Mouse (Mus musculus) heart, embryonic 10.5 days (tissue): Measurements from ENCODE around the gene Pigz. TPM values are rescaled to one million over a fixed set of nuclear protein-coding genes. Genes with fewer than 3 reads are reported as not detected.

Source experiments
- DNase-seq: peaks from one replicate; pipeline ENCODE4 v3.0.0-alpha.2; 2017; ENCODE audit warnings: low spot score
- H3K27ac ChIP-seq: fragments of 300-500 bp; sonication (generic); 2 replicates; pipeline ENCODE4 v1.5.1; 2016; ENCODE audit warnings: mild to moderate bottlenecking
- H3K27me3 ChIP-seq: fragments of 300-500 bp; sonication (generic); 2 replicates; pipeline ENCODE4 v1.6.1; 2016; ENCODE audit warnings: mild to moderate bottlenecking; ENCODE audit not compliant: poor library complexity, insufficient read depth, severe bottlenecking
- H3K36me3 ChIP-seq: fragments of 300-500 bp; sonication (generic); 2 replicates; pipeline ENCODE4 v1.6.1; 2016; ENCODE audit warnings: mild to moderate bottlenecking, moderate library complexity
- H3K4me1 ChIP-seq: fragments of 300-500 bp; sonication (generic); 2 replicates; pipeline ENCODE4 v1.6.1; 2016; ENCODE audit warnings: mild to moderate bottlenecking
- H3K4me3 ChIP-seq: fragments of 300-500 bp; sonication (generic); 2 replicates; pipeline ENCODE4 v1.5.1; 2016; ENCODE audit warnings: mild to moderate bottlenecking, moderate library complexity
- H3K9me3 ChIP-seq: fragments of 300-500 bp; sonication (generic); 2 replicates; pipeline ENCODE4 v1.6.1; 2016; ENCODE audit warnings: mild to moderate bottlenecking, moderate library complexity
- WGBS: fragments of 180-500 bp; shearing (Covaris S2); methylation state at CpG from one replicate; pipeline ENCODE4 v1.1.7; 2016; 5-methylcytosine and 5-hydroxymethylcytosine counted together
- microRNA-seq: library from miRNA; unstranded; fragments of <30 nt; microRNA quantifications from one replicate; pipeline ENCODE4, GENCODE M21; 2017
- polyA plus RNA-seq: library from polyadenylated mRNA; unstranded; fragments of >200 nt; fragmentation: Nextera tagmentation; extraction: Ambion mirVana; gene quantifications from 2 replicates; pipeline ENCODE4 v1.2.1, GENCODE M21; 2016

Pigz gene
- polyA plus RNA-seq, 1 experiment from 2014 or later = 0.79 TPM

DNA sequence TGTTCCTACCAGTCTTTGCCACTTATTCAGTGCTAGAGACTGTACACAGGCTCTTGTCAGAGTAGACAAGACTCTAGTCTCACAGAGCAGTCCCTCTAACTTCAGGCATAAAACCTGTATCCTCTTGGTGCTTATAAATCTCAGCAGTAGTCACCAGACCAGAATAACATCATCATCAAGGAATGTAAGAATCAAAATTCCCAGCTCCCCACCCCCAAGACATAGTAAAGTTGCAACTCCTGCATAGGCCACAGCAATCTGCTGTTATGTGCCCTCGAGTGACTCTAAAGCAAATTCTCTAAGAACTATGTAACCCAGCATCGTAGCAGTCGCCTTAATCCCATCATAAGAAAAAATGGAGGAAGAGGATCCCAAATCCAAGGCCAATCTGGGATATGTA, 45.9 kb downstream of the Pigz start:
- peaks cover 52% of the 10 kb centered on the region for H3K36me3 ChIP-seq

DNA sequence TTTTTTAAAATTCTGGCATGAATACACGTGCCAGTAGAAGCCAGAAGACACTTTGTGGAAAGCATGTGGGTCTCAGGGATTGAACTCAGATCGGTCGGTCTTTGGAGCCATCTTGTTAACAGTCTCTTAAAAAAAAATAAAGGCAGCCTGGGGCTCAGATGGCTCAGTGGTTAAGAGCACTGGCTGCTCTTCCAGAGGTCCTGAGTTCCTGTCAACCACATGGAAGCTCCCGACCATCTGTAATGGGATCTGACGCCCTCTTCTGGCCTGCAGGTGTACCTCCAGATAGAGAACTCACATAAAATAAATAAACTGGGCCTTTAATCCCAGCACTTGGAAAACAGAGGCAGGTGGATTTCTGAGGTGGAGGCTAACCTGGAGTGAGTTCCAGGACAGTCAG, 47.3 kb downstream of the Pigz start:
- 82% methylated on average over 5 of the region's 5 CpGs for WGBS
- Histone ChIP-seq H3K36me3 (peaks cover 48% of the 10 kb centered on the region), H3K9me3 (no peaks in the 10 kb centered on the region), H3K4me3 (no peak overlapping the region), H3K27me3 (no peaks in the 10 kb centered on the region), H3K4me1 (no peaks in the 10 kb centered on the region), H3K27ac (no peak overlapping the region)
- no peak for DNase-seq

More for the DNA sequence above, 45.9 kb downstream of the Pigz start:
- Histone ChIP-seq H3K4me1 (no peaks in the 10 kb centered on the region), H3K27me3 (no peaks in the 10 kb centered on the region), H3K4me3 (no peak overlapping the region), H3K9me3 (no peaks in the 10 kb centered on the region), H3K27ac (no peak overlapping the region)
- DNase-seq = no peak
- WGBS = 93% methylated on average over 3 of the region's 3 CpGs

GRCm38 (mm10) chr16:31992039-31992438, 58.4 kb downstream of the Pigz start:
- no peaks in the 10 kb centered on the region for H3K9me3 ChIP-seq
- H3K27me3 ChIP-seq = no peaks in the 10 kb centered on the region
- no peak overlapping the region for H3K4me3 ChIP-seq
- peaks cover 63% of the 10 kb centered on the region for H3K36me3 ChIP-seq
- DNase-seq = no peak
- WGBS = 56% methylated on average over 1 of the region's 1 CpGs
- no peaks in the 10 kb centered on the region for H3K4me1 ChIP-seq
- H3K27ac ChIP-seq = no peak overlapping the region

- Histone ChIP-seq H3K27ac (no peak overlapping the region), H3K36me3 (peaks cover 59% of the 10 kb centered on the region), H3K4me3 (no peak overlapping the region), H3K9me3 (no peaks in the 10 kb centered on the region), H3K4me1 (no peaks in the 10 kb centered on the region), H3K27me3 (no peaks in the 10 kb centered on the region)
- 96% methylated on average over 4 of the region's 4 CpGs for WGBS
- DNase-seq = no peak
Observed at GRCm38 (mm10) chr16:31993195-31993594, 59.5 kb downstream of the Pigz start.

DNA sequence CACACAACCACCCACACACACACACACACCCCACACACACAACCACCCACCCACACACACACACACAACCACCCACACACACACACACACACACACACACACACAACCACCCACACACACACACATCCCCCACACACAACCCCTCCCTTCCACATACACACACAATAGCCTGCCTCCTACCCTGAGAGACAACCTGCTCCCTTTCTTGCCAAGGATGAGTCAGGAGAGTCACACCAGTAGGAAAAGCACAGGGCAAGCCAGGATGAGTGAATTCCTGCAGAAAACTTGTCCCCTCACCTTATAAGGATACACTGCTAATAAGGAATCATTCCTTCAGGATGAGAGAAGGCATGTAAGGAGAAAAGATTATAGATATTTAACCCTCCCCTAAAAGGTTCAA, 60.3 kb downstream of the Pigz start:
- Histone ChIP-seq H3K4me3 (no peak overlapping the region), H3K27ac (no peak overlapping the region), H3K27me3 (no peaks in the 10 kb centered on the region), H3K9me3 (no peaks in the 10 kb centered on the region), H3K4me1 (no peaks in the 10 kb centered on the region), H3K36me3 (peaks cover 52% of the 10 kb centered on the region)
- DNase-seq = no peak

Small RNAs within 50 kb of the gene (microRNA-seq; reads per million reads assigned to microRNA genes)
- gene Gm26269 = not detected

Other genes starting within 250 kb of the Pigz start
- 0.09 and 0.34 TPM in 2 replicates for gene Meltf, start 55.0 kb upstream of the Pigz start, polyA plus RNA-seq
- 95.3 and 109 TPM in 2 replicates for gene 0610012G03Rik, start 14.6 kb downstream of the Pigz start, polyA plus RNA-seq
- gene Ncbp2, start 14.7 kb downstream of the Pigz start, polyA plus RNA-seq = 82.2 and 107 TPM in 2 replicates
- 16.9 and 17.6 TPM in 2 replicates for gene Senp5, start 69.4 kb downstream of the Pigz start, polyA plus RNA-seq
- gene Pak2, start 145.5 kb downstream of the Pigz start, polyA plus RNA-seq = 32.5 and 32.8 TPM in 2 replicates
- 87.2 and 102 TPM in 2 replicates for gene Pigx, start 165.9 kb downstream of the Pigz start, polyA plus RNA-seq
- 25.5 and 25.9 TPM in 2 replicates for gene Cep19, start 165.9 kb downstream of the Pigz start, polyA plus RNA-seq
- gene Nrros, start 231.7 kb downstream of the Pigz start, polyA plus RNA-seq = 5.6 and 10.5 TPM in 2 replicates
- gene Bex6, start 246.0 kb downstream of the Pigz start, polyA plus RNA-seq = 0.63 TPM in 1 of 2 replicates, not detected in the other